Mouse (Mus musculus) kidney, adult 2 months (tissue): ENCODE measurements around the gene Sik3.

Experiments
- CTCF ChIP-seq: fragments of 200-500 bp; conservative IDR thresholded peaks from 2 replicates; pipeline ENCODE4 v1.5.1; 2011; ENCODE audit warnings: low read depth, mild to moderate bottlenecking, control low read depth, low read length, moderate library complexity, mixed read lengths; ENCODE audit not compliant: insufficient read depth, insufficient read length
- POLR2A ChIP-seq: fragments of 200-500 bp; IDR thresholded peaks from one replicate; pipeline ENCODE4 v1.6.1; 2011; ENCODE audit warnings: low read depth, low read length, control low read depth

- TF ChIP-seq POLR2A (no peak), CTCF (no peak)
Observed at GRCm38 (mm10) chr9:46168802-46169201, 156.2 kb downstream of the Sik3 start.
